Mouse (Mus musculus): ENCODE results near the gene Tet3. TPM values are rescaled to one million over a fixed set of nuclear protein-coding genes. Genes with fewer than 3 reads are reported as not detected.
"Not testable (repeated sequence)": the region's sequence is repeated elsewhere in the genome, so short reads cannot be mapped to it uniquely, and the experiment has no call there.

Tet3 gene
- polyA plus RNA-seq, 1 experiment from 2014 or later = 57.9 TPM

GRCm38 (mm10) chr6:83354856-83355781 lies 103.8 kb downstream of the Tet3 start:
- 89% methylated on average over 9 of the region's 9 CpGs for WGBS
- H3K9ac ChIP-seq (replicated peaks) = no peak overlapping the region
- H3K4me1 ChIP-seq = peaks cover 19% of the 10 kb centered on the region
- H3K27ac ChIP-seq (replicated peaks) = no peak overlapping the region
- ATAC-seq (ENCODE audit: low FRiP score) = no peak
- no peak overlapping the region for H3K4me2 ChIP-seq
- H3K27me3 ChIP-seq (replicated peaks) = no peaks in the 10 kb centered on the region
- H3K4me3 ChIP-seq (replicated peaks) = no peak overlapping the region
- H3K9me3 ChIP-seq (replicated peaks) = no peaks in the 10 kb centered on the region
- H3K36me3 ChIP-seq = peaks cover 49% of the 10 kb centered on the region

- peaks cover 28% of the 10 kb centered on the region for H3K4me1 ChIP-seq
- H3K4me2 ChIP-seq = no peak overlapping the region
- H3K4me3 ChIP-seq (replicated peaks) = no peak overlapping the region
- H3K9ac ChIP-seq (replicated peaks) = no peak overlapping the region
- no peaks in the 10 kb centered on the region for H3K27me3 ChIP-seq (replicated peaks)
- WGBS = 92% methylated on average over 24 of the region's 24 CpGs
- no peak overlapping the region for H3K27ac ChIP-seq (replicated peaks)
- peaks cover 32% of the 10 kb centered on the region for H3K36me3 ChIP-seq
- no peaks in the 10 kb centered on the region for H3K9me3 ChIP-seq (replicated peaks)
- ATAC-seq (ENCODE audit: low FRiP score) = no peak
Measured at GRCm38 (mm10) chr6:83352666-83353410, 106.0 kb downstream of the Tet3 start.

- H3K4me2 ChIP-seq = no peak overlapping the region
- ATAC-seq (ENCODE audit: low FRiP score) = no peak
- peaks cover 28% of the 10 kb centered on the region for H3K4me1 ChIP-seq
- no peak overlapping the region for H3K27ac ChIP-seq (replicated peaks)
- no peak overlapping the region for H3K9ac ChIP-seq (replicated peaks)
- H3K9me3 ChIP-seq (replicated peaks) = no peaks in the 10 kb centered on the region
- no peaks in the 10 kb centered on the region for H3K27me3 ChIP-seq (replicated peaks)
- no peak overlapping the region for H3K4me3 ChIP-seq (replicated peaks)
- 83% methylated on average over 7 of the region's 7 CpGs for WGBS
- H3K36me3 ChIP-seq = peaks cover 32% of the 10 kb centered on the region
Measured at GRCm38 (mm10) chr6:83351490-83352160, 107.3 kb downstream of the Tet3 start.

GRCm38 (mm10) chr6:83350851-83351405 lies 108.0 kb downstream of the Tet3 start:
- Histone ChIP-seq H3K9ac (replicated peaks) (no peak overlapping the region), H3K4me3 (replicated peaks) (no peak overlapping the region), H3K4me1 (peaks cover 28% of the 10 kb centered on the region), H3K27ac (replicated peaks) (no peak overlapping the region), H3K27me3 (replicated peaks) (no peaks in the 10 kb centered on the region), H3K9me3 (replicated peaks) (no peaks in the 10 kb centered on the region), H3K36me3 (peaks cover 31% of the 10 kb centered on the region), H3K4me2 (no peak overlapping the region)
- no peak for ATAC-seq (ENCODE audit: low FRiP score)
- WGBS = 92% methylated on average over 16 of the region's 16 CpGs

GRCm38 (mm10) chr6:83350172-83350571 lies 108.7 kb downstream of the Tet3 start:
- no peak overlapping the region for H3K27ac ChIP-seq (replicated peaks)
- no peaks in the 10 kb centered on the region for H3K27me3 ChIP-seq (replicated peaks)
- peaks cover 24% of the 10 kb centered on the region for H3K36me3 ChIP-seq
- H3K4me2 ChIP-seq = peak overlapping the region; percentile 78
- H3K4me1 ChIP-seq = peaks cover 28% of the 10 kb centered on the region
- WGBS = 83% methylated on average over 7 of the region's 7 CpGs
- peak overlapping the region; percentile 92 for H3K4me3 ChIP-seq (replicated peaks)
- H3K9ac ChIP-seq (replicated peaks) = peak overlapping the region; percentile 97
- ATAC-seq (ENCODE audit: low FRiP score) = no peak
- no peaks in the 10 kb centered on the region for H3K9me3 ChIP-seq (replicated peaks)

GRCm38 (mm10) chr6:83349274-83349958 lies 109.5 kb downstream of the Tet3 start:
- peak overlapping the region; percentile 97 for H3K9ac ChIP-seq (replicated peaks)
- no peaks in the 10 kb centered on the region for H3K9me3 ChIP-seq (replicated peaks)
- peak; percentile 97 for ATAC-seq (ENCODE audit: low FRiP score)
- peak overlapping the region; percentile 78 for H3K4me2 ChIP-seq
- H3K36me3 ChIP-seq = peaks cover 17% of the 10 kb centered on the region
- peaks cover 28% of the 10 kb centered on the region for H3K4me1 ChIP-seq
- H3K27ac ChIP-seq (replicated peaks) = peak overlapping the region; percentile 70
- under 1% methylated on average over 53 of the region's 53 CpGs for WGBS
- no peaks in the 10 kb centered on the region for H3K27me3 ChIP-seq (replicated peaks)
- peak overlapping the region; percentile 92 for H3K4me3 ChIP-seq (replicated peaks)

- 30% methylated on average over 6 of the region's 6 CpGs for WGBS
- H3K36me3 ChIP-seq = peaks cover 11% of the 10 kb centered on the region
- H3K9me3 ChIP-seq (replicated peaks) = no peaks in the 10 kb centered on the region
- peak within 1 kb of the TSS; percentile 70 for H3K27ac ChIP-seq (replicated peaks)
- H3K4me3 ChIP-seq (replicated peaks) = peak within 1 kb of the TSS; percentile 92
- peak within 1 kb of the TSS; percentile 97 for H3K9ac ChIP-seq (replicated peaks)
- no peaks in the 10 kb centered on the region for H3K27me3 ChIP-seq (replicated peaks)
- ATAC-seq (ENCODE audit: low FRiP score) = no peak; the same call in 1 of the 2 replicates
- H3K4me1 ChIP-seq = peaks cover 28% of the 10 kb centered on the region
- H3K4me2 ChIP-seq = peak within 1 kb of the TSS; percentile 78
Measured at GRCm38 (mm10) chr6:83348873-83349272, 110.0 kb downstream of the Tet3 start, which contains the start of gene Bola3. Gene Bola3 (plus strand): TSS chr6:83349147.

- Histone ChIP-seq H3K27ac (replicated peaks) (no peak overlapping the region), H3K27me3 (replicated peaks) (no peaks in the 10 kb centered on the region), H3K4me2 (no peak overlapping the region), H3K9me3 (replicated peaks) (no peaks in the 10 kb centered on the region), H3K36me3 (peaks cover 5% of the 10 kb centered on the region), H3K4me1 (peaks cover 28% of the 10 kb centered on the region), H3K9ac (replicated peaks) (no peak overlapping the region), H3K4me3 (replicated peaks) (no peak overlapping the region)
- WGBS = 80% methylated on average over 3 of the region's 3 CpGs
- no peak for ATAC-seq (ENCODE audit: low FRiP score)
Measured at GRCm38 (mm10) chr6:83347916-83348315, 111.0 kb downstream of the Tet3 start.

- H3K9me3 ChIP-seq (replicated peaks); H3K4me2 ChIP-seq; H3K27me3 ChIP-seq (replicated peaks); H3K9ac ChIP-seq (replicated peaks); H3K27ac ChIP-seq (replicated peaks); H3K4me3 ChIP-seq (replicated peaks); ATAC-seq (ENCODE audit: low FRiP score): not testable (repeated sequence)
- WGBS = 92% methylated on average over 8 of the region's 8 CpGs
- peaks cover 28% of the 10 kb centered on the region for H3K36me3 ChIP-seq
- H3K4me1 ChIP-seq = peaks cover 11% of the 10 kb centered on the region
Measured at GRCm38 (mm10) chr6:83345285-83345684, 113.6 kb downstream of the Tet3 start.

GRCm38 (mm10) chr6:83342957-83343356 lies 115.9 kb downstream of the Tet3 start:
- Histone ChIP-seq H3K36me3 (peaks cover 46% of the 10 kb centered on the region), H3K9me3 (replicated peaks) (no peaks in the 10 kb centered on the region), H3K4me2 (no peak overlapping the region), H3K4me1 (no peaks in the 10 kb centered on the region), H3K27me3 (replicated peaks) (no peaks in the 10 kb centered on the region), H3K9ac (replicated peaks) (no peak overlapping the region), H3K4me3 (replicated peaks) (no peak overlapping the region), H3K27ac (replicated peaks) (no peak overlapping the region)
- WGBS = 92% methylated on average over 2 of the region's 2 CpGs
- ATAC-seq (ENCODE audit: low FRiP score) = no peak

- Histone ChIP-seq H3K4me1 (no peaks in the 10 kb centered on the region), H3K4me3 (replicated peaks) (no peak overlapping the region), H3K9me3 (replicated peaks) (no peaks in the 10 kb centered on the region), H3K36me3 (peaks cover 56% of the 10 kb centered on the region), H3K27ac (replicated peaks) (no peak overlapping the region), H3K9ac (replicated peaks) (no peak overlapping the region), H3K4me2 (no peak overlapping the region), H3K27me3 (replicated peaks) (no peaks in the 10 kb centered on the region)
- 87% methylated on average over 3 of the region's 3 CpGs for WGBS
- ATAC-seq (ENCODE audit: low FRiP score) = no peak
Measured at GRCm38 (mm10) chr6:83341387-83341786, 117.5 kb downstream of the Tet3 start.
